Mouse (Mus musculus) CH12.LX (cell line): ENCODE results near the gene Pmpca. TPM values are rescaled to one million over a fixed set of nuclear protein-coding genes. Genes with fewer than 3 reads are reported as not detected.
A peak's percentile ranks its signal among the peaks of the same experiment; 100 is the strongest.

Source experiments
- DNase-seq: peaks from one replicate; pipeline ENCODE4 v3.0.0-alpha.2; 2013; ENCODE audit errors: extremely low read depth
- H3K27ac ChIP-seq: 2 replicates; pipeline ENCODE4 v1.5.1; 2012; ENCODE audit warnings: low read depth, mild to moderate bottlenecking, control low read depth, moderate library complexity; ENCODE audit not compliant: insufficient read depth
- H3K27me3 ChIP-seq: replicated peaks from 2 replicates; pipeline ENCODE3; 2012; ENCODE audit warnings: inconsistent platforms
- H3K36me3 ChIP-seq, 2 experiments: replicated peaks in 1 of 2; 2 replicates each; pipeline versions ENCODE3 to v1.6.1; 2012; ENCODE audit warnings: inconsistent platforms in 1 of 2, low read length in 1 of 2, mild to moderate bottlenecking in 1 of 2, mixed read lengths in 1 of 2, moderate library complexity in 1 of 2; ENCODE audit not compliant: control insufficient read depth in 1 of 2, insufficient read depth in 1 of 2
- H3K4me1 ChIP-seq, 2 experiments: 2 replicates each; pipeline ENCODE4 v1.6.1; 2012; ENCODE audit warnings: inconsistent platforms in 1 of 2, moderate library complexity in 1 of 2; ENCODE audit not compliant: insufficient read depth in 2 of 2, control insufficient read depth in 1 of 2
- H3K4me2 ChIP-seq: 2 replicates; pipeline ENCODE4 v1.6.1; 2012; ENCODE audit warnings: low read depth, mild to moderate bottlenecking, control low read depth; ENCODE audit not compliant: poor library complexity, insufficient read depth, severe bottlenecking
- H3K4me3 ChIP-seq, 3 experiments: fragments of 150-350 bp in 1 of 3; sonication (generic) in 1 of 3; replicated peaks in 1 of 3; 2 replicates each; pipeline versions ENCODE3 to v1.5.1; 2011 to 2012; ENCODE audit warnings: low read depth in 2 of 3, low read length in 2 of 3, mild to moderate bottlenecking in 2 of 3, moderate library complexity in 2 of 3, control low read depth in 1 of 3, improper control_type of control experiment in 1 of 3, inconsistent platforms in 1 of 3, mixed read lengths in 1 of 3; ENCODE audit not compliant: poor library complexity in 1 of 3
- H3K79me2 ChIP-seq: replicated peaks from 2 replicates; pipeline ENCODE4 v1.6.1; 2012; ENCODE audit warnings: mild to moderate bottlenecking, moderate library complexity; ENCODE audit not compliant: control insufficient read depth, poor library complexity, insufficient read depth, severe bottlenecking; ENCODE audit errors: extremely low read depth
- H3K9ac ChIP-seq: 2 replicates; pipeline ENCODE4 v1.6.1; 2012; ENCODE audit warnings: low read depth, mild to moderate bottlenecking, control low read depth, moderate library complexity; ENCODE audit not compliant: insufficient read depth
- H3K9me3 ChIP-seq: replicated peaks from 2 replicates; pipeline ENCODE3; 2012; ENCODE audit warnings: low read length, inconsistent platforms, mixed read lengths
- CTCF ChIP-seq, 2 experiments: IDR thresholded peaks in 1 of 2; conservative IDR thresholded peaks in 1 of 2; 2 replicates each; pipeline ENCODE4 v1.5.1; 2011 to 2012; ENCODE audit warnings: low read depth in 2 of 2, low read length in 2 of 2, improper control_type of control experiment in 1 of 2, inconsistent platforms in 1 of 2, mild to moderate bottlenecking in 1 of 2, moderate library complexity in 1 of 2
- E2F4 ChIP-seq: IDR thresholded peaks from 2 replicates; pipeline ENCODE4 v1.6.1; 2011; ENCODE audit warnings: low read depth, low read length, improper control_type of control experiment; ENCODE audit not compliant: insufficient replicate concordance
- ETS1 ChIP-seq: conservative IDR thresholded peaks from 2 replicates; pipeline ENCODE4 v1.6.1; 2012; ENCODE audit warnings: low read depth, mild to moderate bottlenecking, inconsistent platforms, low read length, improper control_type of control experiment, moderate library complexity
- GABPA ChIP-seq: IDR thresholded peaks from 2 replicates; pipeline ENCODE4 v1.6.1; 2012; ENCODE audit warnings: low read depth, low read length, improper control_type of control experiment, inconsistent platforms; ENCODE audit not compliant: insufficient replicate concordance
- HCFC1 ChIP-seq: IDR thresholded peaks from 2 replicates; pipeline ENCODE4 v1.6.1; 2012; ENCODE audit warnings: low read depth, mild to moderate bottlenecking, inconsistent platforms, low read length, improper control_type of control experiment
- JUN ChIP-seq: IDR thresholded peaks from 2 replicates; pipeline ENCODE4 v1.6.1; 2011; ENCODE audit warnings: low read depth, mild to moderate bottlenecking, low read length, improper control_type of control experiment, moderate library complexity; ENCODE audit not compliant: insufficient read depth
- JUND ChIP-seq: conservative IDR thresholded peaks from 2 replicates; pipeline ENCODE4 v1.6.1; 2011; ENCODE audit warnings: low read depth, low read length, improper control_type of control experiment
- KAT2A ChIP-seq: IDR thresholded peaks from 2 replicates; pipeline ENCODE4 v1.6.1; 2012; ENCODE audit warnings: low read length, improper control_type of control experiment, inconsistent platforms; ENCODE audit not compliant: insufficient replicate concordance
- MAFK ChIP-seq: IDR thresholded peaks from 2 replicates; pipeline ENCODE4 v1.6.1; 2011; ENCODE audit warnings: low read length, improper control_type of control experiment; ENCODE audit not compliant: insufficient replicate concordance
- MAX ChIP-seq: IDR thresholded peaks from 2 replicates; pipeline ENCODE4 v1.6.1; 2011; ENCODE audit warnings: low read length, improper control_type of control experiment
- MAZ ChIP-seq: IDR thresholded peaks from 2 replicates; pipeline ENCODE4 v1.6.1; 2012; ENCODE audit warnings: low read depth, mild to moderate bottlenecking, inconsistent platforms, low read length, improper control_type of control experiment, moderate library complexity
- MXI1 ChIP-seq: IDR thresholded peaks from 2 replicates; pipeline ENCODE4 v1.6.1; 2011; ENCODE audit warnings: mild to moderate bottlenecking, low read depth, low read length, improper control_type of control experiment
- MYC ChIP-seq: IDR thresholded peaks from 2 replicates; pipeline ENCODE4 v1.6.1; 2011; ENCODE audit warnings: low read depth, mild to moderate bottlenecking, improper control_type of control experiment, low read length
- NELFE ChIP-seq: IDR thresholded peaks from 2 replicates; pipeline ENCODE4 v1.6.1; 2011; ENCODE audit warnings: low read depth, low read length, improper control_type of control experiment
- NRF1 ChIP-seq: IDR thresholded peaks from 2 replicates; pipeline ENCODE4 v1.6.1; 2014; ENCODE audit warnings: low read depth, mild to moderate bottlenecking, inconsistent platforms, low read length, improper control_type of control experiment, moderate library complexity
- POLR2AphosphoS2 ChIP-seq: IDR thresholded peaks from 2 replicates; pipeline ENCODE4 v1.6.1; 2011; ENCODE audit warnings: low read depth, low read length, improper control_type of control experiment
- RAD21 ChIP-seq: IDR thresholded peaks from 2 replicates; pipeline ENCODE4 v1.6.1; 2011; ENCODE audit warnings: low read depth, mild to moderate bottlenecking, low read length, improper control_type of control experiment, moderate library complexity
- RCOR1 ChIP-seq: conservative IDR thresholded peaks from 2 replicates; pipeline ENCODE4 v1.6.1; 2012; ENCODE audit warnings: low read depth, mild to moderate bottlenecking, inconsistent platforms, low read length, improper control_type of control experiment
- SMC3 ChIP-seq: IDR thresholded peaks from 2 replicates; pipeline ENCODE4 v1.6.1; 2011; ENCODE audit warnings: low read depth, low read length, improper control_type of control experiment
- TBP ChIP-seq: conservative IDR thresholded peaks from 2 replicates; pipeline ENCODE4 v1.6.1; 2011; ENCODE audit warnings: low read depth, low read length, improper control_type of control experiment
- TCF12 ChIP-seq: IDR thresholded peaks from 2 replicates; pipeline ENCODE4 v1.6.1; 2014; ENCODE audit warnings: low read depth, mild to moderate bottlenecking, inconsistent platforms, low read length, improper control_type of control experiment
- UBTF ChIP-seq: IDR thresholded peaks from 2 replicates; pipeline ENCODE4 v1.6.1; 2012; ENCODE audit warnings: low read depth, mild to moderate bottlenecking, inconsistent platforms, low read length, improper control_type of control experiment, moderate library complexity
- USF1 ChIP-seq: IDR thresholded peaks from 2 replicates; pipeline ENCODE4 v1.6.1; 2014; ENCODE audit warnings: low read depth, mild to moderate bottlenecking, inconsistent platforms, low read length, improper control_type of control experiment
- USF2 ChIP-seq: conservative IDR thresholded peaks from 2 replicates; pipeline ENCODE4 v1.6.1; 2011; ENCODE audit warnings: low read depth, low read length, improper control_type of control experiment
- ZC3H11A ChIP-seq: IDR thresholded peaks from 2 replicates; pipeline ENCODE4 v1.6.1; 2012; ENCODE audit warnings: low read depth, mild to moderate bottlenecking, inconsistent platforms, low read length, improper control_type of control experiment
- ZKSCAN1 ChIP-seq: IDR thresholded peaks from 2 replicates; pipeline ENCODE4 v1.6.1; 2012; ENCODE audit warnings: low read depth, inconsistent platforms, low read length, improper control_type of control experiment, borderline replicate concordance
- ZNF384 ChIP-seq: IDR thresholded peaks from 2 replicates; pipeline ENCODE4 v1.6.1; 2012; ENCODE audit warnings: low read depth, low read length, improper control_type of control experiment, inconsistent platforms
- dilution Hi-C: fragments of 300-500 bp; cut with MboI; formaldehyde crosslinking; loops from 2 replicates; pipeline ENCODE4 v1.14.3; 2020; ENCODE audit warnings: low sequenced_read_pairs; ENCODE audit not compliant: extremely low pct_unique_long_range_greater_than_20kb, extremely low pct_ligation_motif_present
- in situ Hi-C: fragments of 300-500 bp; cut with MboI; formaldehyde crosslinking; loops from 3 replicates; pipeline ENCODE4 v1.14.3; 2019; ENCODE audit warnings: low sequenced_read_pairs, low pct_ligation_motif_present, low pct_unique_long_range_greater_than_20kb, mixed read lengths
- polyA plus RNA-seq: library from polyadenylated mRNA; unstranded; fragments of >175 nt; gene quantifications from 2 replicates; pipeline ENCODE4 v1.2.1, GENCODE M21; 2012; ENCODE audit warnings: low read depth; ENCODE audit not compliant: insufficient read length
- total RNA-seq, 2 experiments: library from RNA; depleted of rRNA; stranded (reverse); fragments of 300-350 nt in 1 of 2; fragments of >200 nt in 1 of 2; gene quantifications; 2 replicates each; pipeline ENCODE4 v1.2.3; 2012 to 2014

The Pmpca gene
- total and polyA plus RNA-seq, 3 experiments = 74.7 to 143 (median 79.5) TPM

DNA sequence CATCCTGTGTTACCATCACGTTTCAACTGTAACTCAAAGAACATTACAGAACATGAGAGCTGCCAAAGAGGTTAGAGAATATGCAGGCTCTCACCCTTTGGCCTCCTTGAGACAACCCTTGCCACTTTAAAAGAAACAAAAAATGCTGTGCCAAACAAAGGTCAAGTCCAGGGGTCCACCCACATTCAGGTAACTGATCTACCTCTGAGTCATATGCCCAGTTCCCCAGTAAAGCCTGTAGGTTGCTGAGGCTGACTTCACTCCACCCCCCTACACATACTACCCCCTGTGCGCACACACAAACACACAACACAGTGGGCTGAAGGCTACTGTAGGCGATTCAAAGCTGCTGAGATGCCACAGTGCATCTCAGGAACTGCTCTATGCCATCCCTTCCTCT is 1.4 kb upstream of the Pmpca start:
- Histone ChIP-seq H3K79me2 (peaks cover 26% of the 10 kb centered on the region), H3K27ac (no peak overlapping the region), H3K4me1 (peaks cover 4 to 26% of the 10 kb centered on the region in 2 experiments), H3K4me3 (no peak overlapping the region), H3K27me3 (no peaks in the 10 kb centered on the region), H3K4me2 (peak overlapping the region; percentile 26), H3K9ac (peak overlapping the region; percentile 89; the same call in 1 of the 2 replicates), H3K36me3 (peaks cover 67 to 77% of the 10 kb centered on the region in 2 experiments), H3K9me3 (no peaks in the 10 kb centered on the region)
- TF ChIP-seq ZC3H11A = no peak
- TF ChIP-seq MXI1 = no peak
- TF ChIP-seq TCF12 = no peak
- no peak for TF ChIP-seq JUN
- no peak for TF ChIP-seq RCOR1
- no peak for TF ChIP-seq MAX
- no peak for TF ChIP-seq RAD21
- no peak for TF ChIP-seq MYC
- no peak for TF ChIP-seq UBTF
- no peak for TF ChIP-seq ZKSCAN1
- no peak for TF ChIP-seq SMC3
- TF ChIP-seq MAFK = no peak
- TF ChIP-seq JUND = no peak
- no peak for TF ChIP-seq KAT2A
- no peak for TF ChIP-seq NRF1
- no peak for TF ChIP-seq CTCF (conservative IDR thresholded peaks at IDR 0.05 in 1 of 2, IDR thresholded peaks at IDR 0.05 in 1 of 2; ENCODE audit: low read depth in 2 of 2, low read length in 2 of 2)
- no peak for TF ChIP-seq ETS1
- TF ChIP-seq GABPA = no peak
- no peak for TF ChIP-seq MAZ
- TF ChIP-seq HCFC1 = no peak
- in situ Hi-C loops = no loop called here
- dilution Hi-C loops = no loop called here
- DNase-seq = no peak

- no peak for DNase-seq
Observed at GRCm38 (mm10) chr2:26388682-26389153, 421 bp upstream of the Pmpca start.

More at GRCm38 (mm10) chr2:26388682-26389153, 421 bp upstream of the Pmpca start:
- in situ Hi-C loops (no loop called here), dilution Hi-C loops (no loop called here)
- no peaks in the 10 kb centered on the region for H3K9me3 ChIP-seq
- peaks cover 26% of the 10 kb centered on the region for H3K79me2 ChIP-seq
- TF ChIP-seq USF1 = no peak
- no peak for TF ChIP-seq MYC
- no peak for TF ChIP-seq NELFE
- no peak for TF ChIP-seq ZC3H11A
- TF ChIP-seq UBTF = no peak
- TF ChIP-seq E2F4 = no peak
- no peak for TF ChIP-seq POLR2AphosphoS2
- no peak for TF ChIP-seq TBP
- TF ChIP-seq USF2 = no peak
- no peak for TF ChIP-seq HCFC1
- no peak for TF ChIP-seq CTCF (conservative IDR thresholded peaks at IDR 0.05 in 1 of 2, IDR thresholded peaks at IDR 0.05 in 1 of 2; ENCODE audit: low read depth in 2 of 2, low read length in 2 of 2)
- no peak for TF ChIP-seq GABPA
- TF ChIP-seq MAZ = no peak
- no peak for TF ChIP-seq ZNF384
- TF ChIP-seq, all 38 proteins: peak for 0
- peak overlapping the region; percentile 26 for H3K4me2 ChIP-seq
- peak overlapping the region; percentile 89 for H3K9ac ChIP-seq
- peaks cover 4 to 26% of the 10 kb centered on the region in 2 experiments for H3K4me1 ChIP-seq
- peaks cover 67 to 77% of the 10 kb centered on the region in 2 experiments for H3K36me3 ChIP-seq
- peak overlapping the region; percentile 84 to 94 (median 88) for H3K4me3 ChIP-seq
- H3K27ac ChIP-seq = peak overlapping the region; percentile 13; the same call in 1 of the 2 replicates
- no peaks in the 10 kb centered on the region for H3K27me3 ChIP-seq
